In genomic region chr4:106678442-106679118, GRCm38 (mm10) we compare ENCODE assay signal across 8 mouse cellular contexts. TPM values are rescaled to one million over a fixed set of nuclear protein-coding genes. Genes with fewer than 3 reads are reported as not detected.
DNase-seq lines count a peak whose midpoint lies in the region; ATAC-seq and TF ChIP-seq lines count a peak whose summit lies in the region.

TSS of gene Ttc4 (minus strand) at chr4:106678944.

- DNase-seq in CD8-positive naive resting alpha-beta T cell, adult 2 months (ENCODE audit: low read depth in 2 of 2, low spot score in 2 of 2): peak; percentile 86 to 91
- peak; percentile 93 for DNase-seq in c-Kit-positive CD71-negative TER-119-negative erythroid progenitor cells, embryonic 14.5 days (ENCODE audit: low read depth)
- DNase-seq in forebrain, embryonic 10.5 days (ENCODE audit: extremely low spot score, low spot score): peak; percentile 94
- peak; percentile 93 to 94 for DNase-seq in kidney, postnatal 25 days
- DNase-seq in liver, embryonic 14.5 days (ENCODE audit: low read depth in 3 of 3, low spot score in 3 of 3): peak; percentile 94 to 95 (median 95)
- DNase-seq in neural tube, embryonic 11.5 days (ENCODE audit: low spot score): peak; percentile 95
- peak; percentile 97 for DNase-seq in stomach, postnatal 0 days (ENCODE audit: low spot score)

- H3K4me3 ChIP-seq in forebrain, embryonic 10.5 days: peak within 1 kb of the TSS; percentile 80
- peak within 1 kb of the TSS; percentile 87 for H3K4me3 ChIP-seq in heart, embryonic 15.5 days
- peak within 1 kb of the TSS; percentile 77 to 90 for H3K4me3 ChIP-seq in liver, embryonic 14.5 days (ENCODE audit: insufficient read depth in 1 of 2, low read depth in 2 of 2, low read length in 2 of 2)
- H3K4me3 ChIP-seq in neural tube, embryonic 11.5 days (ENCODE audit: low read depth, low read length): peak within 1 kb of the TSS; percentile 87
- H3K4me3 ChIP-seq in stomach, postnatal 0 days (ENCODE audit: low read depth, low read length): peak within 1 kb of the TSS; percentile 79

- under 1% methylated on average over 43 of the region's 43 CpGs for WGBS in forebrain, embryonic 10.5 days
- WGBS in heart, embryonic 15.5 days: under 1% methylated on average over 43 of the region's 43 CpGs
- under 1% methylated on average over 43 of the region's 43 CpGs for WGBS in liver, embryonic 14.5 days (ENCODE audit: insufficient replicate concordance)
- under 1% methylated on average over 43 of the region's 43 CpGs for WGBS in neural tube, embryonic 11.5 days
- 0% methylated on average over 43 of the region's 43 CpGs for WGBS in stomach, postnatal 0 days

- H3K36me3 ChIP-seq in forebrain, embryonic 10.5 days (replicated peaks): peaks cover 39% of the 10 kb centered on the region
- H3K36me3 ChIP-seq in heart, embryonic 15.5 days: peaks cover 28% of the 10 kb centered on the region
- peaks cover 20% of the 10 kb centered on the region for H3K36me3 ChIP-seq in liver, embryonic 14.5 days (replicated peaks; ENCODE audit: control insufficient read depth, insufficient read depth, low read depth)
- H3K36me3 ChIP-seq in neural tube, embryonic 11.5 days (ENCODE audit: control insufficient read depth, insufficient read depth, low read length): 0 out of 2 replicates have a peak, but pooled peaks cover 2% of the 10 kb centered on the region
- peaks cover 10% of the 10 kb centered on the region for H3K36me3 ChIP-seq in stomach, postnatal 0 days (ENCODE audit: control insufficient read depth, insufficient read depth, low read length)

- H3K4me1 ChIP-seq in forebrain, embryonic 10.5 days: peaks cover 11% of the 10 kb centered on the region
- peaks cover 10% of the 10 kb centered on the region for H3K4me1 ChIP-seq in heart, embryonic 15.5 days (replicated peaks)
- peaks cover 13 to 16% of the 10 kb centered on the region in 2 experiments for H3K4me1 ChIP-seq in liver, embryonic 14.5 days (replicated peaks; ENCODE audit: control insufficient read depth in 2 of 2, insufficient read depth in 2 of 2, low read length in 1 of 2)
- peaks cover 5% of the 10 kb centered on the region; the same call in 1 of the 2 replicates for H3K4me1 ChIP-seq in neural tube, embryonic 11.5 days (ENCODE audit: control insufficient read depth, insufficient read depth, low read length)
- H3K4me1 ChIP-seq in stomach, postnatal 0 days (replicated peaks; ENCODE audit: control insufficient read depth, insufficient read depth): no peaks in the 10 kb centered on the region

- no peaks in the 10 kb centered on the region; the same call in 1 of the 2 replicates for H3K27me3 ChIP-seq in forebrain, embryonic 10.5 days (ENCODE audit: poor library complexity, severe bottlenecking)
- H3K27me3 ChIP-seq in heart, embryonic 15.5 days: no peaks in the 10 kb centered on the region
- no peaks in the 10 kb centered on the region for H3K27me3 ChIP-seq in liver, embryonic 14.5 days (ENCODE audit: control insufficient read depth, insufficient read depth, low read length)
- no peaks in the 10 kb centered on the region for H3K27me3 ChIP-seq in neural tube, embryonic 11.5 days (ENCODE audit: control insufficient read depth, insufficient read depth, low read length)
- H3K27me3 ChIP-seq in stomach, postnatal 0 days (ENCODE audit: control insufficient read depth, insufficient read depth, low read length): no peaks in the 10 kb centered on the region

- no peaks in the 10 kb centered on the region for H3K9me3 ChIP-seq in forebrain, embryonic 10.5 days
- H3K9me3 ChIP-seq in heart, embryonic 15.5 days (replicated peaks): no peaks in the 10 kb centered on the region
- H3K9me3 ChIP-seq in liver, embryonic 14.5 days (ENCODE audit: control insufficient read depth, low read length): no peaks in the 10 kb centered on the region
- H3K9me3 ChIP-seq in neural tube, embryonic 11.5 days (ENCODE audit: control insufficient read depth, low read length): no peaks in the 10 kb centered on the region
- H3K9me3 ChIP-seq in stomach, postnatal 0 days (ENCODE audit: control insufficient read depth, low read length): no peaks in the 10 kb centered on the region

- TF ChIP-seq EP300 in liver, embryonic 14.5 days (IDR thresholded peaks at IDR 0.05; ENCODE audit: low read depth): no peak
- no peak for TF ChIP-seq EP300 in stomach, postnatal 0 days (optimal IDR thresholded peaks at IDR 0.05)

- peak within 1 kb of the TSS; percentile 89 for H3K9ac ChIP-seq in heart, embryonic 15.5 days
- peak within 1 kb of the TSS; percentile 84 for H3K9ac ChIP-seq in liver, embryonic 14.5 days (replicated peaks)
- H3K9ac ChIP-seq in neural tube, embryonic 11.5 days (ENCODE audit: low read length): peak within 1 kb of the TSS; percentile 84
- peak within 1 kb of the TSS; percentile 90 for H3K9ac ChIP-seq in stomach, postnatal 0 days (ENCODE audit: low read length)

- peak; percentile 94 for ATAC-seq in heart, embryonic 15.5 days (replicated peaks; ENCODE audit: insufficient number of reproducible peaks, insufficient read depth, low FRiP score, low read depth)
- ATAC-seq in liver, embryonic 14.5 days (ENCODE audit: insufficient read depth): peak; percentile 100
- peak; percentile 99 for ATAC-seq in neural tube, embryonic 11.5 days (ENCODE audit: insufficient read depth, low FRiP score, low TSS enrichment)
- ATAC-seq in stomach, postnatal 0 days (ENCODE audit: low FRiP score, low TSS enrichment): peak; percentile 99

- peak within 1 kb of the TSS; percentile 79 for H3K4me2 ChIP-seq in heart, embryonic 15.5 days
- peak within 1 kb of the TSS; percentile 75 for H3K4me2 ChIP-seq in liver, embryonic 14.5 days (ENCODE audit: low read depth)
- H3K4me2 ChIP-seq in neural tube, embryonic 11.5 days (ENCODE audit: low read depth): peak within 1 kb of the TSS; percentile 90
- peak within 1 kb of the TSS; percentile 70 for H3K4me2 ChIP-seq in stomach, postnatal 0 days (replicated peaks; ENCODE audit: low read depth)

- H3K27ac ChIP-seq in forebrain, embryonic 10.5 days: peak within 1 kb of the TSS; percentile 86
- peak within 1 kb of the TSS; percentile 72 for H3K27ac ChIP-seq in heart, embryonic 15.5 days
- peak within 1 kb of the TSS; percentile 41 for H3K27ac ChIP-seq in liver, embryonic 14.5 days
- 0 out of 2 replicates have a peak within 1 kb of the TSS, but pooled peaks have one; percentile 14 for H3K27ac ChIP-seq in neural tube, embryonic 11.5 days (ENCODE audit: low read depth, low read length)
- peak within 1 kb of the TSS; percentile 56 for H3K27ac ChIP-seq in stomach, postnatal 0 days (replicated peaks)

- 0 out of 2 replicates have a peak, but pooled peaks have one; percentile 27 for TF ChIP-seq CTCF in liver, embryonic 14.5 days (IDR thresholded peaks at IDR 0.05; ENCODE audit: low read depth)
- no peak for TF ChIP-seq CTCF in stomach, postnatal 0 days (IDR thresholded peaks at IDR 0.05; ENCODE audit: low read depth)

RNA-seq across cellular contexts. Expression of gene Ttc4, which starts in this region (rescaled TPM):
- polyA plus RNA-seq in forebrain, embryonic 10.5 days (2016; fragmentation: Nextera tagmentation; extraction: Ambion mirVana): 105 and 114 TPM in 2 replicates
- polyA plus RNA-seq in heart, embryonic 15.5 days (2015; fragmentation: Nextera tagmentation; extraction: Ambion mirVana): 46.8 and 64.6 TPM in 2 replicates
- 31.1 and 34.3 TPM in 2 replicates for polyA plus RNA-seq in liver, embryonic 14.5 days (2012; rRNA removed)
- polyA plus RNA-seq in liver, embryonic 14.5 days (2014; fragmentation: Nextera tagmentation; extraction: Ambion mirVana): 30.6 and 31.1 TPM in 2 replicates
- polyA plus RNA-seq in neural tube, embryonic 11.5 days (2014; fragmentation: Nextera tagmentation; extraction: Ambion mirVana): 96.0 and 114 TPM in 2 replicates
- 25.5 and 27.8 TPM in 2 replicates for polyA plus RNA-seq in stomach, postnatal 0 days (2015; fragmentation: Nextera tagmentation; extraction: Ambion mirVana)

Comparison
In these comparisons a context has a peak if more than half of its experiments do, and no peak if none do; other contexts are left out.
1. Peak in every context shown above with its lines: DNase-seq, ATAC-seq, H3K4me3 ChIP-seq and H3K27ac ChIP-seq.
2. H3K27ac ChIP-seq: peak in every context shown above with its lines; median percentile 86 in forebrain, embryonic 10.5 days; 72 in heart, embryonic 15.5 days; 56 in stomach, postnatal 0 days; 41 in liver, embryonic 14.5 days; 14 in neural tube, embryonic 11.5 days.